ENCODE assay signal across 28 mouse cellular contexts in genomic region chr9:85707302-85707701, GRCm38 (mm10). TPM values are rescaled to one million over a fixed set of nuclear protein-coding genes. Genes with fewer than 3 reads are reported as not detected.
DNase-seq lines count a peak whose midpoint lies in the region; ATAC-seq lines count a peak whose summit lies in the region.
"Had no signal": no experiment of that assay in that cellular context is flagged by ENCODE, and none has a peak within 500 bp of the region (broad histone marks: within the 10 kb centered on the region; RNA-seq: fewer than 3 reads in every experiment).

No protein-coding gene starts in this region.

- no peak overlapping the region for H3K4me3 ChIP-seq in heart, embryonic 16.5 days (ENCODE audit: low read length)
- H3K4me3 ChIP-seq: embryonic facial prominence, embryonic 13.5 days; erythroblast, embryonic 14.5 days; forebrain, embryonic 12.5 days; hindbrain, embryonic 12.5 days; kidney, embryonic 15.5 days; left cerebral cortex, adult 2 months; limb, embryonic 15.5 days; lung, embryonic 15.5 days; neural tube, embryonic 12.5 days; stomach, embryonic 15.5 days had no signal

- DNase-seq in frontal cortex, postnatal 25 days (ENCODE audit: low spot score in 2 of 2): no peak
- peak; percentile 32 for DNase-seq in ovary, postnatal 36 days (ENCODE audit: low spot score)
- no peak for DNase-seq in ovary, postnatal 14 days (ENCODE audit: low spot score)
- DNase-seq in kidney, postnatal 36 days: no peak
- no peak for DNase-seq in left cerebral cortex, postnatal 36 days (ENCODE audit: low spot score in 2 of 2)
- DNase-seq: cerebellum, adult 8-10 months; cerebellum, postnatal 36 days; embryo, embryonic 11 days; gastrocnemius, postnatal 10 days; kidney, adult 11 months; left cerebral cortex, postnatal 4 days; lung, postnatal 36 days; midbrain, embryonic 14.5 days; right cerebral cortex, adult 18-20 months; thymus, postnatal 25 days had no signal

- H3K27ac ChIP-seq in heart, embryonic 16.5 days (ENCODE audit: low read length): peak overlapping the region; percentile 53
- H3K27ac ChIP-seq: embryonic facial prominence, embryonic 13.5 days; forebrain, embryonic 12.5 days; hindbrain, embryonic 12.5 days; kidney, embryonic 15.5 days; left cerebral cortex, adult 2 months; limb, embryonic 15.5 days; liver, embryonic 14.5 days; lung, embryonic 15.5 days; neural tube, embryonic 12.5 days; stomach, embryonic 15.5 days had no signal

- no peaks in the 10 kb centered on the region for H3K9me3 ChIP-seq in heart, embryonic 16.5 days (replicated peaks; ENCODE audit: control insufficient read depth, low read length)
- H3K9me3 ChIP-seq: embryonic facial prominence, embryonic 13.5 days; forebrain, embryonic 12.5 days; hindbrain, embryonic 12.5 days; kidney, embryonic 15.5 days; limb, embryonic 15.5 days; lung, embryonic 15.5 days; neural tube, embryonic 12.5 days; stomach, embryonic 15.5 days had no signal

- H3K9ac ChIP-seq in heart, embryonic 16.5 days (ENCODE audit: low read length): no peak overlapping the region
- H3K9ac ChIP-seq: embryonic facial prominence, embryonic 13.5 days; forebrain, embryonic 12.5 days; hindbrain, embryonic 12.5 days; kidney, embryonic 15.5 days; limb, embryonic 15.5 days; liver, embryonic 14.5 days; lung, embryonic 15.5 days; neural tube, embryonic 12.5 days; stomach, embryonic 15.5 days had no signal

- whole genome bisulfite sequencing in heart, embryonic 16.5 days: 61% methylated on average over 6 of the region's 6 CpGs

- no peaks in the 10 kb centered on the region for H3K4me1 ChIP-seq in heart, embryonic 16.5 days (ENCODE audit: control insufficient read depth, insufficient read depth, low read length)
- H3K4me1 ChIP-seq: embryonic facial prominence, embryonic 13.5 days; forebrain, embryonic 12.5 days; hindbrain, embryonic 12.5 days; kidney, embryonic 15.5 days; limb, embryonic 15.5 days; lung, embryonic 15.5 days; neural tube, embryonic 12.5 days; stomach, embryonic 15.5 days had no signal

- intact Hi-C loops in left cerebral cortex, postnatal 36 days (cut with DNase I): no loop called here

- 0 out of 2 replicates have a peak, but pooled peaks have one; percentile 38 for ATAC-seq in frontal cortex, adult (ENCODE audit: low TSS enrichment)
- ATAC-seq in heart, embryonic 16.5 days (replicated peaks; ENCODE audit: extremely low read depth, insufficient read depth, low FRiP score): no peak

- H3K27me3 ChIP-seq in heart, embryonic 16.5 days (ENCODE audit: control insufficient read depth, insufficient read depth, low read length): no peaks in the 10 kb centered on the region
- H3K27me3 ChIP-seq: embryonic facial prominence, embryonic 13.5 days; forebrain, embryonic 12.5 days; hindbrain, embryonic 12.5 days; kidney, embryonic 15.5 days; limb, embryonic 15.5 days; lung, embryonic 15.5 days; neural tube, embryonic 12.5 days; stomach, embryonic 15.5 days had no signal

- peaks cover 73% of the 10 kb centered on the region for H3K36me3 ChIP-seq in heart, embryonic 16.5 days (ENCODE audit: control insufficient read depth, insufficient read depth)

- H3K4me2 ChIP-seq in heart, embryonic 16.5 days (ENCODE audit: low read depth, low read length): no peak overlapping the region
- H3K4me2 ChIP-seq: embryonic facial prominence, embryonic 13.5 days; forebrain, embryonic 12.5 days; hindbrain, embryonic 12.5 days; kidney, embryonic 15.5 days; limb, embryonic 15.5 days; lung, embryonic 15.5 days; neural tube, embryonic 12.5 days; stomach, embryonic 15.5 days had no signal

RNA-seq across cellular contexts. Expression of gene Ibtk, which starts 41.8 kb away (rescaled TPM):
- polyA plus RNA-seq in heart, embryonic 16.5 days (2015; fragmentation: Nextera tagmentation; extraction: Ambion mirVana): 21.3 and 21.7 TPM in 2 replicates
- total RNA-seq in left cerebral cortex, postnatal 36 days (2021): 10 to 100 TPM; 18.1 to 26.2 TPM
